Mouse (Mus musculus) stomach, adult 2 months (tissue): ENCODE results near the gene Gm16485. TPM values are rescaled to one million over a fixed set of nuclear protein-coding genes. Genes with fewer than 3 reads are reported as not detected.

ENCODE experiments used
- polyA plus RNA-seq: library from polyadenylated mRNA; depleted of rRNA; stranded (reverse); fragments of >200 nt; gene quantifications from 2 replicates; pipeline ENCODE4 v1.2.3, GENCODE M21; 2012; rRNA removed

Gene Gm16485
- not detected in 2 replicates for polyA plus RNA-seq

GRCm38 (mm10) chr9:8971491-8971890 lies at the start of gene Gm16485:
Gm16485 (plus strand) TSS chr9:8971791.

Other genes starting within 250 kb of the Gm16485 start
- 0.10 TPM in 1 of 2 replicates, not detected in the other for gene Pgr, start 72.0 kb upstream of the Gm16485 start, polyA plus RNA-seq